Mouse (Mus musculus) gastrocnemius, postnatal 10 days (tissue): ENCODE measurements around the gene Fbxl20. TPM values are rescaled to one million over a fixed set of nuclear protein-coding genes. Genes with fewer than 3 reads are reported as not detected.

Source experiments
- DNase-seq: peaks from one replicate; pipeline ENCODE4 v3.0.0; 2021; ENCODE audit warnings: mixed read lengths
- total RNA-seq, 2 experiments: library from RNA; stranded (reverse); gene quantifications; 2 replicates each; pipeline ENCODE4 v1.2.3; 2021

Fbxl20 gene
- total RNA-seq, 2 experiments from 2014 or later, result 14.8 to 15.2 TPM

DNA sequence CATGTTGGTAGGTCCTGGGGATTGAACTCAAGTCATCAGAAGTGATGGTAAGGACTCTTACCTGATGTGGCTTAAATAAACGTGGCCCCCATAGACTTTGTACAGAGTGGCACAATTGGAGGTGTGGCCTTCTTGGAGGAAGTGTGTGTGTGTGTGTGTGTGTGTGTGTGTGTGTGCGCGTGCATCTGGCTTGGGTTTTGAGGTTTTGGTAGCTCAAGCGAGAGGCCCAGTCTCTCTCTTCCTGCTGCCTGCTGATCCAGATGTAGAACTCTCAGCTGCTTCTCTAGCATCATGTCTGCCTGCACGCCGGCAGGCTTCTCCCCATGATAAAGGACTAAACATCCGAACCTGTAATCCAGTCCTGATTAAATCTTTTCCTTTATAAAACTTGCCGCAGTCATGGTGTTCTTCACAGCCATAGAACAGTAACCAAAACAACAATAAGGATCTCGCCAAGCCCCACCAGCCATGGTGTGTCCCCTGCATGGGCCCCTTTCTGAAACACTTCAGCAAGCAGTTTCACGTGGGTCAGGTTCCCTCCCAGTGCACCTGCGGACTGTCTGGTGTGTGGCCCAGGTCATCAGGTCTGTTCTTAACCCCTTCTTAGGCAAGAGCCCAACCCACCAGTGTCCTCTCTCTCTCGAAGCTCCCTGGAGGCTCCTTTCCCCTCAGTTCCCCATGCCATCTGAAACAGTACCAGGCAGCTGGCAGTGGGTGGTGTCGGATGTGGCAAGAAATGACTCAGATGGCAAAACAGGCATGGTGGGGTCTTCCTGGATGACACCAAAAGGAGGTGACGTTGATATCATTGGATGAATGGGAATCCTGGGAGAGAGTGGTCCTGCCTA is 100.3 kb downstream of the Fbxl20 start:
- DNase-seq, result no peak

DNA sequence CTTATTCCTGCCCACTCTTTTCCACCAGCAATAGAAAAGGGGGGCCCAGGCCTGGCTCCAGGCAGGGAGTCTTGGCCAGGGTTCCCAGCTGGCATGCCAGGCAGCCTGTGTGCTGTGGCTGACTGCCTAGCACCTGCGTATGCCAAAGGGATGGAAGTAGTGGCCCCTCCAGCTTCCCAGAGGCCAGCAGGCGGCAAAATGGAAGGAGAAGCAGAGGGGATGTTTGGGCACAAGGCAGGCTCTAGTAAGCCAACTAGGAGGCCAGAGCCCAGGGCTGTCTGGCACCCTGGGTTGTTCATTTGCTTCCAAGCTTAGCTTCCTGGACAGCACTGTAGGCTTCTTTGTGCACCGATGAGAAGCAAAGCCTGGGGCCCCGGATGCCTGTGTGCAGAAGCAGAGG is 102.5 kb downstream of the Fbxl20 start:
- peak; percentile 77 for DNase-seq

DNA sequence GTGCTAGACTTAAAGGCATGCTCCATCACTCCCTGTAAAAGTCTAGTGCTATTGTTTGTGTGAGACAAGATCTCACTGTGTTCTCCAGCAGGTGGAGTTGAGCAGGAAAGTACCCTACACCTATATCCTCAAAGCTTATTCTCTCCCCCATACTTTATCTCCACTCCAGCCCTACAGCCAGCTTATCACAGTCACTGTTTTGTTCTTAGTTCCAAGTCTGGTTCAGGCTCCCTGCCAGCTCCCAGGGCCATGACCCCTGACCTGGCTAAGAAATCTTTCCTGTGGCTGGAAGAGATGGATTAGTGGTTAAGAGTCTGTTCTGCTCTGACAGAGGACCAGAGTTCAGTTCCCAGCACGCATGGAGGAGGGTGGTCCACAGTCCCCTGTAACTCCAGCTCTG is 103.7 kb downstream of the Fbxl20 start:
- no peak for DNase-seq

DNA sequence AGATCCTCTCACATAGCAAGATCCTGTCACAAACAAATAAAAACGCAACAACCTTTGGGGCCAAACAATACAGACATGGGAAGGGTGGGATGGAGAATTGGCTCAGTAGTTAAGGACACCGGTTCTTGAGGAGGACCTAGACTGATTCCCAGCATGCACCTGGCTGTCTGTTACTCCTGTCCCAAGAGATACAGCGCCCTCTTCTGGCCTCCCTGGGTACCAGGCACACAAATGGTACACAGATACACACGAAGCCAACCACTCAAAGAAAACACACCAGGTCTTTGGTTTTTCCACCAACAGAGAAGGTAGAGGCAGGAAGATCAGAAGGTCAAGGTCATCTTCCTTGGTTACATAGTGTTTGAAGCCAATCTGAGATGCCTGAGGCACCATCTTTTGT is 104.6 kb downstream of the Fbxl20 start:
- DNase-seq, result no peak

DNA sequence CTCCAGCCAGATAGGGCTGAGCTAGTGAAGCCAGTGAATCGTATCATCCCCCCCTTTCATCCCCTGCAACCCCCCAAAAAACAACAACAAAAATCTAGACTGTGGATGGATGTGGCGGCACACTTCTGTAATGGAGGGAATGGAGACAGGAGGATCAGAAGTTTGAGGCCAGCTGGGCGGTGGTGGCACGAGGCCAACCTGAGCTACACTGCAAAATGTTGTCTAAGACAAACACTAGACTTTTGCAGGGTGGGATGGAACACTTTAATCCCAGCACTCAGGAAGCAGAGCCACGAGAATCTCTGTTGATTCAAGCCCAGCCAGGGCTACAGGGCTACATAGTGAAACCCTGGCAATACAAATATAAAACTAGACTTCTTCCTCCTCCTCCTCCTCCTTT is 106.1 kb downstream of the Fbxl20 start:
- DNase-seq, result no peak

DNA sequence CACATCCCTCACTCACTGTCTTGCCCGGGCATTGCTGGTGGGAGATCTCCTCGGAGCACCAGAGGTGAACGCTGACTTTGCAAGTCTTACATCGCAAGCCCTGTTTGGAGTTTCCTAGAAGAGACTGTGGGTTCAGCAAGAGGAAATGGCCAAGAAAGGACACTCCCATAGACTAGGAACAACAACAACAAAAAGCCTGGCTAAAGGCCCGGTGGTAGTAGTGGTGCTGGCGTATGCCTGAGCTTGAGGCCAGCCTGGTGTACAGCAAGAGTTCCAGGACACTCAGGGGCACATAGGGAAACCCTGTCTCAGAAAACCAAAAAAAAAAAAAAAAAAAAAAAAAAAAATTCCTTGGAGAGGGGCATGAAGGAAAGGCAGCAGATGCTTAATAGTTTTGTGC is 107.5 kb downstream of the Fbxl20 start:
- no peak for DNase-seq

DNA sequence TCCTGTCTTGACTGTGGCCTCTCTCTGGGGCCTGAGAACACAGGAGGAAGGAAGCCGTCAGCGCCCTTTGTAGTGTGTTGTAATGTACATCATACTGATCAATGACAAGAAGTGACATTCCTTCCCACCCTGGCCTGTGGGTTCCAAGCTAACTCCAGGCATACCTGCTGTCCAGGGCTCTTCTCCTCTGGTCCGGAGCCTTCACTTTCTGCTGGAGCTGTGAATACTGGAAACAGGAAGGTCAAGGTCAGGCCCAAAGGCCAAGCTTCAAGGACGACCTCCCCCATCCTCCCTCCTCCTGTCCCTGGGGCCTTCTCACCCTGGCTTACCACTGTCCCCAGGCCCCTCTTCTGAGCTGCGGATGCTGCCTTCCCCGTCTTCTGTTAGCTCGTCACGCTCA is 109.2 kb downstream of the Fbxl20 start:
- DNase-seq, result no peak

DNA sequence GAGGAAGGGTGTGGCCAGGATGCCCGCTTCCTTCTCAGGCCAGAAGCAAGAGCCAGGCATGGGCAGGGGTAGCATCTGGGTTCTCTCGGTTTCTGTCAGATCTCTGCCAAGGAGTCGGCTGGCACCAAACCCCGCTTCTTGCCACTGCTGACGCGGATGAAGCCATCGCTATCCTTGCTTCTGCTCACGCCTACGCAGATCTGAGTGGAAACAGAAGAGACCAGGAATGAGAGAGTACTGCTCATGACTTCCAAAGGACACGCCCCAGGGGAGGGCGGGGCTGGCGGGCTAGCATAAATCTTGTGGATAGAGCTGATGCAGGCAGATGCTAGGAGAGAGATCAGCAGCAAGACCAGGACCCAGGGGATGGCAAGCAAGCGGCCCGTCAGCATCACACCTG is 112.3 kb downstream of the Fbxl20 start:
- DNase-seq, result no peak

DNA sequence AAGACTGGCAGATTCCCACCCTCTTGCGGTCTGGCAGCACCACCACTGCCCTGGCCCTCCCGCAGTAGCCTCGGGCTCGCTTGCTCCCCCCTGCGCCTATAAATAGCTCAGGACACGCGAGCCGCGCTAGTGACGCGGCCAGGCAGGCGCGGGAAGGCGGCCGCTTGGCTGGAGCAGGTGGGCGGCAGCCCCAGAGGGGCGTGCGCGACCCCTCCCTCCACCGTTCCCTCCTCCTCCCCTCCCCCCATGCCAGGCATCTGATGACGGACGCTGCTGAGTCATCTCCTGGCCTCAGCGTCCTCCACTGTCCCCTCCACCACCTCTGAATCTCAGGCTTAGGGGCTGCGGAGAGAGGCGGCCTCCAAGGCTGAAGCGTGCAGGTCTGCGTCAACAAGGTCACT is 114.2 kb downstream of the Fbxl20 start:
- DNase-seq, result peak; percentile 41

DNA sequence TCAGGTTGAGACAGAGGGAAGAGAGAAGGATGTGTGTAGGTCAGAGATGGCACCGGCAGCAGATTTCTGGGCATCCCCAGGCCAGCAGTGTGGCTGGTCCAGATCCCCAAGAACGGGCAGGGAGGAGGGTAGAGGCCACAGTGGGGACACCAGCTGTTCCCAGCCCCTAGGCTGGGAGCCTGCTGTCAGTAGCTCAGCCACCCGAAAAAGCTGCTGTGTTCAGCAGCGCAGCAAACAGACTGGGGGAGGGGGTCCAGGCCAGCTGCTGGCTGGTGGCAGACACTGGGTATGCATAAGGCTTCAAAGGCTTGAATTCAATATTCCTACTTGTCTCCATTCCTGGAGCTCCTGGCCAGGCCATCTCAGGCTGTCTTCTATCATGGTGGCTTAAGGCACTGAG is 115.4 kb downstream of the Fbxl20 start:
- peak; percentile 12 for DNase-seq

DNA sequence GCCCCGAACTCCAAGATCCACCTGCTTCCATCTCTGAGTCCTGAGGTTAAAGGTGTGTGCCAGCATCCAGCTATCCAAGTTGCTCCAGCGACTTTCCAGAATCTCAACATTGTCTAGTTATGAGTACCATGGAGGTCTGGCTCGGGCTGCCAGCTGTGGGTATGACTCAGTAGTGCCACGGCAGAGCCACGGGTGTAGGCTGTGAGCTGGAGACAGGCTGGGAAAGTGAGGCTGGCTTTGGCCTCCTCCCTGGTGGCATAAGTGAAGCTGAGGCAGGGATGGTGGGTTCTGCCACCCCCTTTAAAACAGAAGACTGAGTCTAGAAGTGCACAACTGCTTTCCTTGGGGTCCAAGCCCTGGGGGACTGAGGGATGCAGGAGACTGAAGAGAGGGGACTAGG is 116.1 kb downstream of the Fbxl20 start:
- no peak for DNase-seq

Other genes starting within 250 kb of the Fbxl20 start
- gene Plxdc1, start 164.0 kb downstream of the Fbxl20 start, total RNA-seq, result 10 to 100 TPM in 1 of 2 experiments, 1 to 10 TPM in 1; 8.3 to 10.7 TPM
- gene Arl5c, start 154.2 kb downstream of the Fbxl20 start, total RNA-seq, result 1 to 10 TPM in 1 of 2 experiments, under 1 TPM in 1; 0.82 to 1.8 TPM
- gene Cacnb1, start 127.4 kb downstream of the Fbxl20 start, total RNA-seq, result 100 to 1,000 TPM; 313 to 347 TPM
- 100 to 1,000 TPM; 848 to 925 TPM for gene Rpl19, start 123.7 kb downstream of the Fbxl20 start, total RNA-seq
- under 1 TPM; 0.26 to 0.36 TPM for gene Stac2, start 96.9 kb downstream of the Fbxl20 start, total RNA-seq
- gene Med1, start 42.9 kb upstream of the Fbxl20 start, total RNA-seq, result 10 to 100 TPM; 23.7 to 26.2 TPM
- gene Cdk12, start 52.7 kb upstream of the Fbxl20 start, total RNA-seq, result 10 to 100 TPM; 16.6 to 25.1 TPM
- gene Neurod2, start 179.2 kb upstream of the Fbxl20 start, total RNA-seq, result not detected
- gene Ppp1r1b, start 198.0 kb upstream of the Fbxl20 start, total RNA-seq, result under 1 TPM; 0.35 to 0.70 TPM
- 10 to 100 TPM; 11.4 to 12.1 TPM for gene Stard3, start 208.0 kb upstream of the Fbxl20 start, total RNA-seq
- gene Tcap, start 233.4 kb upstream of the Fbxl20 start, total RNA-seq, result 100 to 1,000 TPM; 585 to 712 TPM
- under 1 TPM; 0.28 to 0.77 TPM for gene Pnmt, start 236.0 kb upstream of the Fbxl20 start, total RNA-seq